Mouse (Mus musculus): Measurements from ENCODE around the gene Id3. TPM values are rescaled to one million over a fixed set of nuclear protein-coding genes. Genes with fewer than 3 reads are reported as not detected.
A peak's percentile ranks its signal among the peaks of the same experiment; 100 is the strongest.

Gene Id3
- polyA plus RNA-seq, 1 experiment from 2014 or later = 658 TPM

DNA sequence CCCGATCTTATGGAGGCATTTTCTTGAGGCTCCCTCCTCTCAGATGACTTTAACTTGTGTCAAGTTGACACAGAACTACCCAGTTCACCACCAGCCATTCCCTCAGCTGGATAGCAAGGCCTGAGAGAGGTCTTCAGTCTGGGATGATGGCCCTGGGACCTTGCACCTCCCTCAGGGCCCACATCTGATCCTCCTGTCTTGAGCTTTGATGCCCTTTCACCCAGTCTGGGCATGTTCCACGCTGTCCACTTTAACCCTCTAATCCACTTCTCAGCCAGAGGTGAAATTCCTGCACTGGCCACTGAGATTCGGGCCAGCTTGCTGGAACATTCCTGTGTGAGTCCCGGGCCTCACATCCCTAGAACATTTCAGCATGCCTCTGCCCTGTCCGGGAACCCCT lies 17.3 kb upstream of the Id3 start:
- Histone ChIP-seq H3K9me3 (0 out of 2 replicates have a peak, but pooled peaks cover 3% of the 10 kb centered on the region), H3K4me1 (replicated peaks) (no peaks in the 10 kb centered on the region), H3K9ac (replicated peaks) (no peak overlapping the region), H3K36me3 (no peaks in the 10 kb centered on the region), H3K4me2 (no peak overlapping the region), H3K27me3 (no peaks in the 10 kb centered on the region), H3K4me3 (replicated peaks) (no peak overlapping the region), H3K27ac (no peak overlapping the region)
- no peak for ATAC-seq (ENCODE audit: insufficient number of reproducible peaks, insufficient read depth, low FRiP score, low TSS enrichment, low read depth)
- 65% methylated on average over 5 of the region's 5 CpGs for WGBS

- Histone ChIP-seq H3K36me3 (no peaks in the 10 kb centered on the region), H3K27me3 (no peaks in the 10 kb centered on the region), H3K4me2 (no peak overlapping the region), H3K4me1 (replicated peaks) (no peaks in the 10 kb centered on the region), H3K9me3 (0 out of 2 replicates have a peak, but pooled peaks cover 3% of the 10 kb centered on the region), H3K4me3 (replicated peaks) (no peak overlapping the region), H3K27ac (no peak overlapping the region), H3K9ac (replicated peaks) (no peak overlapping the region)
- ATAC-seq (ENCODE audit: insufficient number of reproducible peaks, insufficient read depth, low FRiP score, low TSS enrichment, low read depth) = no peak
- WGBS = 68% methylated on average over 13 of the region's 13 CpGs
These were observed 15.6 kb upstream of the Id3 start for GRCm38 (mm10) chr4:136127670-136128069.

- H3K4me2 ChIP-seq = no peak overlapping the region
- 0 out of 2 replicates have a peak, but pooled peaks cover 3% of the 10 kb centered on the region for H3K9me3 ChIP-seq
- H3K4me3 ChIP-seq (replicated peaks) = no peak overlapping the region
- no peak overlapping the region for H3K27ac ChIP-seq
- no peak overlapping the region for H3K9ac ChIP-seq (replicated peaks)
- peaks cover 20% of the 10 kb centered on the region for H3K4me1 ChIP-seq (replicated peaks)
- H3K36me3 ChIP-seq = no peaks in the 10 kb centered on the region
- no peak for ATAC-seq (ENCODE audit: insufficient number of reproducible peaks, insufficient read depth, low FRiP score, low TSS enrichment, low read depth)
- no peaks in the 10 kb centered on the region for H3K27me3 ChIP-seq
- 78% methylated on average over 1 of the region's 1 CpGs for WGBS
These were observed 13.5 kb upstream of the Id3 start for GRCm38 (mm10) chr4:136129842-136130241.

GRCm38 (mm10) chr4:136133801-136134200 lies 9.5 kb upstream of the Id3 start:
- H3K36me3 ChIP-seq = no peaks in the 10 kb centered on the region
- peak overlapping the region; percentile 37 for H3K4me3 ChIP-seq (replicated peaks)
- H3K9ac ChIP-seq (replicated peaks) = peak overlapping the region; percentile 72
- no peak for ATAC-seq (ENCODE audit: insufficient number of reproducible peaks, insufficient read depth, low FRiP score, low TSS enrichment, low read depth)
- peaks cover 57% of the 10 kb centered on the region for H3K4me1 ChIP-seq (replicated peaks)
- peak overlapping the region; percentile 100 for H3K27ac ChIP-seq
- H3K9me3 ChIP-seq = 0 out of 2 replicates have a peak, but pooled peaks cover 3% of the 10 kb centered on the region
- peak overlapping the region; percentile 72 for H3K4me2 ChIP-seq
- 37% methylated on average over 9 of the region's 9 CpGs for WGBS
- no peaks in the 10 kb centered on the region for H3K27me3 ChIP-seq

- ATAC-seq (ENCODE audit: insufficient number of reproducible peaks, insufficient read depth, low FRiP score, low TSS enrichment, low read depth) = no peak
- Histone ChIP-seq H3K27ac (peak overlapping the region; percentile 100), H3K4me3 (replicated peaks) (peak overlapping the region; percentile 37), H3K9ac (replicated peaks) (peak overlapping the region; percentile 72), H3K36me3 (no peaks in the 10 kb centered on the region), H3K27me3 (no peaks in the 10 kb centered on the region), H3K4me1 (replicated peaks) (peaks cover 64% of the 10 kb centered on the region), H3K4me2 (peak overlapping the region; percentile 72), H3K9me3 (0 out of 2 replicates have a peak, but pooled peaks cover 3% of the 10 kb centered on the region)
- 1% methylated on average over 15 of the region's 15 CpGs for WGBS
These were observed 8.8 kb upstream of the Id3 start for GRCm38 (mm10) chr4:136134418-136134977.

GRCm38 (mm10) chr4:136134978-136135873 lies 8.1 kb upstream of the Id3 start:
- H3K36me3 ChIP-seq = no peaks in the 10 kb centered on the region
- H3K4me3 ChIP-seq (replicated peaks) = peak overlapping the region; percentile 37
- peaks cover 70% of the 10 kb centered on the region for H3K4me1 ChIP-seq (replicated peaks)
- WGBS = 1% methylated on average over 50 of the region's 50 CpGs
- peak overlapping the region; percentile 100 for H3K27ac ChIP-seq
- H3K9ac ChIP-seq (replicated peaks) = peak overlapping the region; percentile 72
- peak; percentile 52; the same call in 1 of the 2 replicates for ATAC-seq (ENCODE audit: insufficient number of reproducible peaks, insufficient read depth, low FRiP score, low TSS enrichment, low read depth)
- no peaks in the 10 kb centered on the region for H3K9me3 ChIP-seq
- peak overlapping the region; percentile 72 for H3K4me2 ChIP-seq
- no peaks in the 10 kb centered on the region for H3K27me3 ChIP-seq

- 34% methylated on average over 9 of the region's 9 CpGs for WGBS
- Histone ChIP-seq H3K27me3 (no peaks in the 10 kb centered on the region), H3K9me3 (no peaks in the 10 kb centered on the region), H3K9ac (replicated peaks) (peak overlapping the region; percentile 72; the same call in 1 of the 2 replicates), H3K36me3 (no peaks in the 10 kb centered on the region), H3K4me1 (replicated peaks) (peaks cover 75% of the 10 kb centered on the region), H3K4me3 (replicated peaks) (peak overlapping the region; percentile 37), H3K4me2 (peak overlapping the region; percentile 72), H3K27ac (peak overlapping the region; percentile 100)
- no peak for ATAC-seq (ENCODE audit: insufficient number of reproducible peaks, insufficient read depth, low FRiP score, low TSS enrichment, low read depth)
These were observed 7.2 kb upstream of the Id3 start for GRCm38 (mm10) chr4:136135874-136136728.

GRCm38 (mm10) chr4:136139326-136140110 lies 3.8 kb upstream of the Id3 start:
- Histone ChIP-seq H3K4me2 (peak overlapping the region; percentile 68), H3K27me3 (no peaks in the 10 kb centered on the region), H3K4me1 (replicated peaks) (peaks cover 79% of the 10 kb centered on the region), H3K27ac (peak overlapping the region; percentile 99), H3K4me3 (replicated peaks) (no peak overlapping the region), H3K9ac (replicated peaks) (no peak overlapping the region), H3K36me3 (no peaks in the 10 kb centered on the region), H3K9me3 (no peaks in the 10 kb centered on the region)
- 53% methylated on average over 17 of the region's 17 CpGs for WGBS
- ATAC-seq (ENCODE audit: insufficient number of reproducible peaks, insufficient read depth, low FRiP score, low TSS enrichment, low read depth) = no peak

GRCm38 (mm10) chr4:136140327-136141250 lies 2.7 kb upstream of the Id3 start:
- ATAC-seq (ENCODE audit: insufficient number of reproducible peaks, insufficient read depth, low FRiP score, low TSS enrichment, low read depth) = peak; percentile 90
- H3K4me2 ChIP-seq = peak overlapping the region; percentile 68
- peaks cover 73% of the 10 kb centered on the region for H3K4me1 ChIP-seq (replicated peaks)
- H3K27ac ChIP-seq = peak overlapping the region; percentile 99
- WGBS = 2% methylated on average over 31 of the region's 31 CpGs
- peaks cover 7% of the 10 kb centered on the region; the same call in 1 of the 2 replicates for H3K36me3 ChIP-seq
- H3K9me3 ChIP-seq = no peaks in the 10 kb centered on the region
- peak overlapping the region; percentile 21 for H3K4me3 ChIP-seq (replicated peaks)
- no peaks in the 10 kb centered on the region for H3K27me3 ChIP-seq
- peak overlapping the region; percentile 42 for H3K9ac ChIP-seq (replicated peaks)

Data from limb, embryonic 12.5 days (tissue).